Mouse (Mus musculus): ENCODE data around the gene Gpr142.

Gpr142 gene

GRCm38 (mm10) chr11:114801906-114802305 lies 3.2 kb downstream of the Gpr142 start:
- no peak for DNase-seq (ENCODE audit: low spot score in 2 of 2)

GRCm38 (mm10) chr11:114802540-114803267 lies 4.0 kb downstream of the Gpr142 start:
- no peak for DNase-seq (ENCODE audit: low spot score in 2 of 2)

DNA sequence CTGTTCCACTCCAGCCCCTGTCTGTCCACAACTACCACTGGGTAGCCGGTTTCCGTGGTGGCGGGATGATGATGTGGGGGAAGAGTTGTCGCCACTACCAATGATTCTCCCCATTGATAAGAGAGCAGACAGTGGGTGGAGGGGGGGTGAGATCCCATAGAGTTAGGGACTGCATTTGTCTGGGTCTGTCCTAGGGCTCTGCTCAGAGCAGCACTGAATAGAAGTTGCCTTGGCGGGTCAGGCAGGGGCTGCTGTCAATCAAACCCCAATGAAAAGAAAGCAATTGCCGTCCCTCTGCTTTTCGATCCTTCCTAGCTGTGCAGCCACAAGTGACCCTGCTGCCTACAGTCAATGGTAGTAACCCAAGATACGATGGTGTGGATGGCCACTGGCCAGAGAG lies 5.3 kb downstream of the Gpr142 start:
- DNase-seq (ENCODE audit: low spot score in 2 of 2) = no peak

DNA sequence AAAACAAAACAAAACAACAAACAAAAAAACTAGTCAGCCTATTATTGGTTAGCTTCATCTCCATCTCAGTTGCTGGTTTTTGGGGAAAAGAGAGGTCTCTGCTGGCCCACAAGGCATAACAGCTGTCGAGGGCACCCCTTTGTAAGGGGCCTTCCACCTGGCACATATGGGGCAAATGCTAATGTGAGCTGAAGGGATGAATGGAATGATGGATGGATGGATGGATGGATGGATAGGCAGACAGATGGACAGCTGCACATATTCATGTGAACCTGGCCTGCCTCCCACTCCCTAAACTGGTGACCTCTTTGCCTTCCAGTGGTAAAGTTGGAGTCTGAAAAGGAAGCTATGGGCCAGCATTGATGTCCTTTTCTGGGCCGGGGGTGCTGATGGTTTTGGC lies 8.3 kb downstream of the Gpr142 start:
- DNase-seq (ENCODE audit: low spot score in 2 of 2) = no peak

GRCm38 (mm10) chr11:114807686-114808427 lies 9.1 kb downstream of the Gpr142 start:
- no peak for DNase-seq (ENCODE audit: low spot score in 2 of 2)

GRCm38 (mm10) chr11:114809371-114809770 lies 10.6 kb downstream of the Gpr142 start:
- no peak for DNase-seq (ENCODE audit: low spot score in 2 of 2)

- no peak for DNase-seq (ENCODE audit: low spot score in 2 of 2)
Observed at GRCm38 (mm10) chr11:114810344-114810743, 11.6 kb downstream of the Gpr142 start.

DNA sequence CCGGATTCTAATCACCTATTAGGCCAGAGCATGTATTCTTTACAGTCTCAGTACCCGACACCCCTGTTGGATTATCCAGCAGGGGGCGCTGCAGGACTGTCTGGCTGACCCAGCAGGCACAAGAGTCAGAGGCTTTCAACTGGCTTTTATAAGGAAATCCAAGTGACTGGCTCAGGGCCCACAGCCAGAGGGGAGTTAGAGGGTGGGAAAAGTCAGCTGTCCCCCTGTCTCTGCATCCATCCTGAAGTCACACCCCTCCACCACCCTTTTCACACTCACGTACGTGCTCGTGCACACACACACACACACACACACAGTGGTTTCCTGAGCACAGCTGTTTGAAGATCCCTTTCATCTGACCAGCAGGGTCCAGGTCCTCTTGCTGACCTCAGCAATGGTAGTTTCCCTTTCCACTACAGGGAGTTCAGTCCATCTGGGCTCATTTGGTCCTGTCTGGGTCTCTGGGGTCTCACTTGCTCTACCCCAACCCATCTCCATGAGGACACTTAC lies 14.1 kb downstream of the Gpr142 start:
- peak; percentile 87 to 89 for DNase-seq (ENCODE audit: low spot score in 2 of 2)

DNA sequence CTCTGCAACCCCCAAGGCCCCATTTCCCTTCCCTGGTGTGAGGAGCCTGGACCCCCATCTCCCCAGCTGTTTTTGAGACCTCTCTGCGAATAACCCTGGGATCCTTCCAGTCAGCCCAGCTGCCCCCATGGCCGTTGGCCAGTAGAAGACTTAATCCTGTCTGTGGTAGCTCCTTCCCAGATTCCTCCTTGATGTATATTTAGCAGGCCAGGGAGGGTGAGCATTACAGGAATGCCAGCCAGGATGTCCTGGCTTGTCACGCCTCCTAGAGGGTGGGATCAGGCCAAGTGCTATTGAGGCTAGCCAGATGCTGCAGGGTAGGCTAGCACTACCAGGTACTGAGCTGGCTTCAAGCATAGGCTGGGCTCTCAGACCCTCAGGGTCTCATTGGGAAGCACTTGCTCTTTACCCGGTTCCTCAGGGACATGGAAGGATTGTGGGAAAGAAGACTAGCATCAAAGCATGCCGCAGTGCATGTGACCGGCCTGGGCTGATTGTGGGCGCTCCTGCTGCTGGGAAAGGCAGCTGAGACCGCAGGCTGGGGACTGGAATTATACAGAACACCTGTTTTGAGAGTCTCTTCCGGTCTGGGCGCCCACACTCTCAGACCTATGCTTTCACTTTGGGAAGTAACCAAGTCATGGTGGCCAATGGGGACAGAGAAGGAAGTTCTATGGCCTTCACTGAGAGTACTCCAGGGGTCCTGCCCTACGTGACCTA lies 16.3 kb downstream of the Gpr142 start:
- no peak for DNase-seq (ENCODE audit: low spot score in 2 of 2)

DNA sequence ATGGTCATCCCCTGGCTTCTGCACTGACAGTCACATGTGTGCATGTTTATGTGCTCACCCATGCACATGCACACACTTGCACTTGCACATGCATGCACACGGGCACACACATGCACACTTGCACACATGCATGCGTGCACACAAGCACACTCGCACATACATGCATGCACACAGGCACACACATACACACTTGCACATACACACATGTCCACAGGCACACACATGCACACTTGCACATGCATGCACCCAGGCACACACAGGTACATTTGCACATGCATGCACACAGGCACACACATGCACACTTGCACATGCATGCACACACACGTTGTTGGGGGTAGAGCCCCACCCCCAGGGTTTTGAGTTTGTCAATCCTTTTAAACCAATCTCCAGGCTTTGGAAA lies 18.2 kb downstream of the Gpr142 start:
- DNase-seq (ENCODE audit: low spot score in 2 of 2) = no peak

DNA sequence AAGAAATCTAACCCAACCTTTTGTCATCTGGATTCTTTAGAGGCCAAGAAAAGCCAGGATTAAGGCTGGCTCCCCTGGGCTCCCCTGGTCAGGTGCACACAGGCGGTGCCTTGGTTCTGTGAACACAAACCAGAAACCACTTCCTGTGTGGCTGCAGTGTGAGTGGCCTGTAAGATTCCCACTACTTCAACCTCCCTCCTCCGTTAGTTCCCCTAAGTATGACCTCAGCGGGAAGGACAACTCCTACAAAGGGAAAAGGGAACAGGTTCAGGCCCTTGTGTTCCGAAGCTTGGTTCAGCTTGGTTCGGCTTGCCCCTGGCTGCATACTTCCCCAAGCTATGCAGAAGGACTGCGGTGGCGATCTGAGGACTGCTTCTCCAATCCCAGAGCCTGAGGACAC lies 19.5 kb downstream of the Gpr142 start:
- DNase-seq (ENCODE audit: low spot score in 2 of 2) = no peak

DNA sequence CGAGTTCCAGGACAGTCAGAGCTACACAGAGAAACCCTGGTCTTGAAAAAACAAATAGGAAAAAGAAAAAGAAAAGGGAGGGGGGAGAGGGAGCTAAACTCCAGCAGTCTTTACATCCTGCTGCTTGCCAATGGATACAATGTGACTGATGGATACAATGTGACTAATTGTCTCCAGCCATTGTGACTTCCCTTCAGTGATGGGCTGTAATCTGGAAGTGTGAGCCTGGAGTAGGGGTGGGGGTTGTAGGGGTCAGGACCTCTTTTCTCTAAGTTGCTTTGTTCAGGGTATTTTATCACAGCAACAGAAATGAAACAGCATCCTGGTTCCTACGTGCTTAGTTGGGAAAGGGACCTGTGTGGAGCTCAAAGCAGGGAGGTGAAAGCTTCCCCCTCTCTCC lies 20.4 kb downstream of the Gpr142 start:
- DNase-seq (ENCODE audit: low spot score in 2 of 2) = no peak

DNA sequence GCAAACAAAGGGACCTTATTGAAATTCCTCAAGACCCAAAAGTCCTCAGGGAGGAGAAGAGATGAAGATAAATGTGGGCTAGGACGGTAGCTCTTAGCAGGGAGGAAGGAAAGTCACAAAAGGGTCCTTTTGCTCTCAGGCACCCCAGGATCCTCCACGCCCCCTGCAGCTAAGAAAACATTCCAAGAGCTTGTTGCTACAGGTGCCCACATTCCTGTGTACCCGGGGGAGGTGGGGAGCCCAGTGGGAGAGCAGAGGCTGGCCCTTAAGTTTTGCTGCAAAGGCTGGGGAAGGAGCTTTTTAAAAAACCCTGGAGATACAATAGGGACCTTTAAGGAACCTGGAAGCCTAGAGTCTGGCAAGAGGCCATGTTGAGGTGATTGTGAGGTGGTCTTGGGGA lies 21.7 kb downstream of the Gpr142 start:
- DNase-seq (ENCODE audit: low spot score in 2 of 2) = no peak

DNA sequence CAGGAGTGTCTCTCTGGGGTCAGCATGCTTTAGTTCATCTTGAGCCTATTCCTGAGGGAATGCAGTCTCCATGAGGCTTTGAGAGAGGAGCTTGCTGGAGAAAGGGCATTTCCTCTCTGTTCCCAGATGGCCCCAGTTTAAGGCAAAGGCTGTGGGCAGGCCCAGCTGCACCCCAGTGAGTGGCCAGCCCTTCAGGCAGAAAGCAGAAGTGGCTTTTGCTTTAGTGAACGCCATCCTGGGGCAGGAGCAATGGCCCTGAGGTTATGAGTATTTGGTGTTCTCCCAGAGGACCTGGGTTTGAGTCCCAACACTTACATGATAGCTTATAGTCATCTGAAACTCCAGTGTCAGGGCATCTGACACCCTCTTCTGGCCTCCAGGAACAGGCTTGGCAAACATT lies 22.6 kb downstream of the Gpr142 start:
- no peak for DNase-seq (ENCODE audit: low spot score in 2 of 2)

GRCm38 (mm10) chr11:114822727-114823126 lies 24.0 kb downstream of the Gpr142 start:
- no peak for DNase-seq (ENCODE audit: low spot score in 2 of 2)

DNA sequence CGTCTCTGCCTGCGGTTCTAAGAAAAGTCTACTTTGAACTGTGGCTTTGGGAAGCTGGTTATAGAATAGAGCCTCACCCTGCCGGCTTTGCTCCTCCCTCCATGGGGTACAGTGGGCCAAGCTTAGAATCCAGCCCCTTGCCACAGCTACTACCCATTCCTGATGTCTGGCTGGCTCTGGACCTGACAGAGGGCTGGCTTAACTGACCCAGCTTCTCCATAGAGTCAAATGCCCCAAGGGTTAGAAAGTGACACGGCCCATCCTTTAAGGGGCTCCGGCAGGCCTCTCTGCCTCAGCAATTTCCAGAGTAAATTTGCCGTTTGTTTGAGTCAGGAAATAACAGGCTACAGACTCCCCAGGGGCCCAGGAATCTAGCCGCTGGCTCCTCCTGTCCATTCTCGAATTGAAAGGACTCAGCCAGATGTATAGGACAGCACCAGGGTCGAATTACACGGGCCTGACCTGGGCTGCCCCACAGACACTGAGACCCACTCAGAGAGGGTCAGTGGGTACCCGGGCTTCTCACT lies 24.5 kb downstream of the Gpr142 start:
- DNase-seq (ENCODE audit: low spot score in 2 of 2) = no peak

GRCm38 (mm10) chr11:114826686-114827085 lies 28.0 kb downstream of the Gpr142 start:
- DNase-seq (ENCODE audit: low spot score in 2 of 2) = peak; percentile 9 to 33

- peak; percentile 39 to 68 for DNase-seq (ENCODE audit: low spot score in 2 of 2)
Observed at GRCm38 (mm10) chr11:114829499-114830432, 31.0 kb downstream of the Gpr142 start.

- no peak for DNase-seq (ENCODE audit: low spot score in 2 of 2)
Observed at GRCm38 (mm10) chr11:114830433-114830773, 31.7 kb downstream of the Gpr142 start.

GRCm38 (mm10) chr11:114833166-114833565 lies 34.4 kb downstream of the Gpr142 start:
- DNase-seq (ENCODE audit: low spot score in 2 of 2) = no peak

DNA sequence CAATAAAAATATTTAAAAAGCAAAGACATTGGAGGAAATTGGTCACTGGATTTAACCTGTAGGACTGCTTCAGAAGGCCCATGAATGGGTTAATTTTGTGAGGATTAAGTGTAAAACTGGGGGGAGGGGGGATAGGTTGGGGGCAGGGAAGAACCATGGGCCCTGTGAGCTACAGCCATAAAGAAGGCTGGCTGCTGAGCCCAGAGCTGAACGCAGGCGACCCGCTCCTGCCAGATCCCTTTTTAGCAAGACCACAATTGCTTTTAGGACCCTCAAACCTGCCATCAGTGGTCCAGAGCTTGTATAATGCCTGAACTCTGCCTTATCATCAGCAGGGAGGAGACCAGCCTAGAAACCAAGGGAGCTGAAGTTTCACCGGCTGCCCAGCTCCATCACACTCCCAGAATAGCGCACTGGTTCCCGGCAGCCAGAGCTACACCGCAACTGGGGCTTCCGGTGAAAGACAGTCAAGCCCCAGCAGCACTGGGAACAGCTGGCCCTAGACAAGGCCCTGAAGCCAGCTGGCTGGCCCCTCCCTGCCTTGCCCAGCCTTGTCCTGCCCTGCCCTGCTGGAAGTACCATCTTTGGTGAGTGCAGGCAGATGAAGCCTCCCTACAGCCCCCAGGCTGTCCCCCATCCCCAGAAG lies 45.2 kb downstream of the Gpr142 start:
- DNase-seq (ENCODE audit: low spot score in 2 of 2) = no peak

All from urinary bladder, postnatal 36 days (tissue).